Mouse (Mus musculus): Measurements from ENCODE around the gene Fkbp11.

DNA sequence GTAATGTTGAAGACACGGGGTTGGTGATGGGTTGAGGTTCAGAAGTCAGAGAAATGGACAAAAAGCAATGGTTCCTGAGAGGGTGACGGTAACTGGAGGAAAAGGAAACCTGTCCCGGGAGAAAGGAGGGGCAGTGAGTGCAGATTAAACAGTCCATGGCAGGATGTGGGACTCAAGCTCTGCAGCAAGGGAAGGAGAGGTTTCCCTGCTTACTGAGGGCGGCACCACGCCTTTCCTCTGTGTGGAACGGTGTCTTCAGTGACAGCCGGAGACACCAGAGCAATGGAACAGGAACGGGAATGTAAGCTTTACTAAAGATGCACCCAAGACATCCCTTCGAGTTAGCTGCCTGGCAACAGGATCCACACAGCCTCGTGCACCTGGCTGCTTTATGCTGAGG is 8.5 kb upstream of the Fkbp11 start:
- TF ChIP-seq CTCF (IDR thresholded peaks at IDR 0.05; ENCODE audit: low read depth, low read length) = no peak
- TF ChIP-seq POLR2A (IDR thresholded peaks at IDR 0.05; ENCODE audit: borderline replicate concordance, low read depth, low read length) = no peak

All from bone marrow macrophage, adult 2 months (primary cell).